Mouse (Mus musculus) adrenal gland, postnatal 36 days (tissue): ENCODE data around the gene Vmn1r72. TPM values are rescaled to one million over a fixed set of nuclear protein-coding genes. Genes with fewer than 3 reads are reported as not detected.
A peak's percentile ranks its signal among the peaks of the same experiment; 100 is the strongest.
"Not testable (repeated sequence)": the region's sequence is repeated elsewhere in the genome, so short reads cannot be mapped to it uniquely, and the experiment has no call there.

Experiments used
- DNase-seq, 2 experiments: peaks; one replicate each; pipeline ENCODE4 v3.0.0; 2021; ENCODE audit warnings: mixed read lengths in 1 of 2
- long read RNA-seq, 2 experiments: library from polyadenylated mRNA; stranded (forward); transcript quantifications; one replicate each; pipeline ENCODE4 v2.0.0; 2021; ENCODE audit warnings: borderline sequencing depth in 2 of 2
- total RNA-seq, 2 experiments: library from RNA; stranded (reverse); gene quantifications; 2 replicates each; pipeline ENCODE4 v1.2.3; 2021

The Vmn1r72 gene
- not detected for total RNA-seq
- long read RNA-seq, experiment 1 = 0 reads
- long read RNA-seq, experiment 2 = 0 reads

DNA sequence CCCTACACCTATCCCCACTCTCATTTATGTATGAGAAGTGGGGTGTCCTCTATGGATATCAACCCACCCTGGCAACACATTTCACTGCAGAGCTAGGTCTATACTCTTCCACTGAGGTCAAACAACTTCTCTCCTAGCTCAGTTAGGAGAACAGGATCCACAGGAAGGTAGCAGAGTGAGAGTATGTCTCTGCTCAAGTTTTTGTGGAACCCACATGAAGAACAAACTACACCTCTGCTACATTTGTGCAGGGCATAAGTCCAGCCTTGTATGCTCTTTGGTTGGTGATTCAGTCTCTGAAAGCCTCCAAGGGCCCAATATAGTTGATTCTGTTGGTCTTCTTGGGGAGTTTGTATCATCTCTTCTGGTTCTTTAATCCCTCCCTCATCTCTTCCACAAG, at the start of gene Vmn1r72:
TSS of gene Vmn1r72 (minus strand) at position 101 of the 400 bp plus-strand sequence.
- DNase-seq = not testable (repeated sequence)

- DNase-seq = peak; percentile 3 to 29
Measured at GRCm38 (mm10) chr7:11617082-11617481, 62.9 kb downstream of the Vmn1r72 start.

Other genes starting within 250 kb of the Vmn1r72 start
- gene Zscan4-ps2, start 165.8 kb downstream of the Vmn1r72 start, total RNA-seq = not detected
- not detected for gene Zscan4-ps3, start 70.8 kb downstream of the Vmn1r72 start, total RNA-seq
- not detected for gene Vmn1r73, start 50.1 kb upstream of the Vmn1r72 start, total RNA-seq
- not detected for gene Vmn1r74, start 153.8 kb upstream of the Vmn1r72 start, total RNA-seq
- not detected for gene Vmn1r75, start 194.5 kb upstream of the Vmn1r72 start, total RNA-seq